Mouse (Mus musculus): ENCODE data around the gene Lpp. TPM values are rescaled to one million over a fixed set of nuclear protein-coding genes. Genes with fewer than 3 reads are reported as not detected.

The Lpp gene
- total and polyA plus RNA-seq, 3 experiments, result not detected

GRCm38 (mm10) chr16:24428742-24429141, 35.4 kb downstream of the Lpp start:
- DNase-seq (ENCODE audit: low read depth, low spot score), result no peak
- H3K79me2 ChIP-seq (ENCODE audit: control insufficient read depth, insufficient read depth, low read length, poor library complexity), result no peaks in the 10 kb centered on the region

GRCm38 (mm10) chr16:24429691-24430090, 36.4 kb downstream of the Lpp start:
- Histone ChIP-seq H3K4me1 (ENCODE audit: control insufficient read depth in 1 of 2, insufficient read depth in 2 of 2, low read length in 2 of 2) (no peaks in the 10 kb centered on the region), H3K79me2 (ENCODE audit: control insufficient read depth, insufficient read depth, low read length, poor library complexity) (no peaks in the 10 kb centered on the region)

More at GRCm38 (mm10) chr16:24428742-24429141, 35.4 kb downstream of the Lpp start:
- H3K9me3 ChIP-seq (replicated peaks; ENCODE audit: insufficient read depth, low read length), result no peaks in the 10 kb centered on the region
- no peak overlapping the region for H3K27ac ChIP-seq (ENCODE audit: control insufficient read depth, low read depth, low read length)
- no peak overlapping the region for H3K9ac ChIP-seq (ENCODE audit: control insufficient read depth, low read depth, low read length, poor library complexity, severe bottlenecking)
- TF ChIP-seq USF2 (IDR thresholded peaks at IDR 0.05; ENCODE audit: borderline replicate concordance in 1 of 2, insufficient read depth in 1 of 2, low read depth in 1 of 2, low read length in 2 of 2) (no peak), RCOR1 (IDR thresholded peaks at IDR 0.05; ENCODE audit: low read depth, low read length) (no peak), NRF1 (IDR thresholded peaks at IDR 0.05; ENCODE audit: insufficient read depth, low read depth, low read length, poor library complexity, severe bottlenecking) (no peak), TAL1 (IDR thresholded peaks at IDR 0.05; ENCODE audit: low read length) (no peak), ZC3H11A (IDR thresholded peaks at IDR 0.05; ENCODE audit: low read depth, low read length) (no peak), KAT2A (conservative IDR thresholded peaks at IDR 0.05; ENCODE audit: low read depth, low read length) (no peak), ZNF384 (IDR thresholded peaks at IDR 0.05; ENCODE audit: low read depth, low read length) (no peak), MEF2A (IDR thresholded peaks at IDR 0.05; ENCODE audit: extremely low read depth, insufficient replicate concordance, low read depth, low read length, poor library complexity, severe bottlenecking) (no peak), MAFK (IDR thresholded peaks at IDR 0.05; ENCODE audit: borderline replicate concordance, low read depth, low read length) (no peak), GATA1 (IDR thresholded peaks at IDR 0.05; ENCODE audit: low read depth, low read length) (no peak), SMC3 (IDR thresholded peaks at IDR 0.05; ENCODE audit: low read depth, low read length) (no peak), BHLHE40 (IDR thresholded peaks at IDR 0.05; ENCODE audit: borderline replicate concordance, low read depth, low read length) (no peak), RAD21 (IDR thresholded peaks at IDR 0.05; ENCODE audit: low read depth, low read length) (no peak), NELFE (IDR thresholded peaks at IDR 0.05; ENCODE audit: low read depth, low read length) (no peak)
- no peak overlapping the region for H3K4me3 ChIP-seq (ENCODE audit: control insufficient read depth in 1 of 2, insufficient read depth in 1 of 2, low read depth in 2 of 2, low read length in 2 of 2)
- no peaks in the 10 kb centered on the region; a peak in 1 of 4 replicates for H3K27me3 ChIP-seq (ENCODE audit: control insufficient read depth in 1 of 2, insufficient read depth in 2 of 2, low read length in 2 of 2)
- no peaks in the 10 kb centered on the region for H3K36me3 ChIP-seq (ENCODE audit: control insufficient read depth in 1 of 2, insufficient read depth in 2 of 2, low read length in 2 of 2)
- no peaks in the 10 kb centered on the region for H3K4me1 ChIP-seq (ENCODE audit: control insufficient read depth in 1 of 2, insufficient read depth in 2 of 2, low read length in 2 of 2)

More at GRCm38 (mm10) chr16:24429691-24430090, 36.4 kb downstream of the Lpp start:
- no peak overlapping the region for H3K4me3 ChIP-seq (ENCODE audit: control insufficient read depth in 1 of 2, insufficient read depth in 1 of 2, low read depth in 2 of 2, low read length in 2 of 2)
- no peak overlapping the region for H3K9ac ChIP-seq (ENCODE audit: control insufficient read depth, low read depth, low read length, poor library complexity, severe bottlenecking)
- H3K9me3 ChIP-seq (replicated peaks; ENCODE audit: insufficient read depth, low read length), result no peaks in the 10 kb centered on the region
- no peak overlapping the region for H3K27ac ChIP-seq (ENCODE audit: control insufficient read depth, low read depth, low read length)
- H3K36me3 ChIP-seq (ENCODE audit: control insufficient read depth in 1 of 2, insufficient read depth in 2 of 2, low read length in 2 of 2), result no peaks in the 10 kb centered on the region
- no peaks in the 10 kb centered on the region; a peak in 1 of 4 replicates for H3K27me3 ChIP-seq (ENCODE audit: control insufficient read depth in 1 of 2, insufficient read depth in 2 of 2, low read length in 2 of 2)
- DNase-seq (ENCODE audit: low read depth, low spot score), result no peak
- TF ChIP-seq EP300 (IDR thresholded peaks at IDR 0.05; ENCODE audit: low read depth in 1 of 2, low read length in 2 of 2) (no peak), GABPA (IDR thresholded peaks at IDR 0.05; ENCODE audit: low read depth, low read length) (no peak), E2F4 (IDR thresholded peaks at IDR 0.05; ENCODE audit: borderline replicate concordance, low read depth, low read length) (no peak), MYB (IDR thresholded peaks at IDR 0.05; ENCODE audit: low read depth, low read length) (no peak), POLR2A (IDR thresholded peaks at IDR 0.05; ENCODE audit: control insufficient read depth in 1 of 2, insufficient read depth in 1 of 2, low read depth in 1 of 2, low read length in 2 of 2, poor library complexity in 1 of 2) (no peak), MEF2A (IDR thresholded peaks at IDR 0.05; ENCODE audit: extremely low read depth, insufficient replicate concordance, low read depth, low read length, poor library complexity, severe bottlenecking) (no peak), MAFK (IDR thresholded peaks at IDR 0.05; ENCODE audit: borderline replicate concordance, low read depth, low read length) (no peak), KAT2A (conservative IDR thresholded peaks at IDR 0.05; ENCODE audit: low read depth, low read length) (no peak), RCOR1 (IDR thresholded peaks at IDR 0.05; ENCODE audit: low read depth, low read length) (no peak), UBTF (IDR thresholded peaks at IDR 0.05; ENCODE audit: borderline replicate concordance, insufficient read depth, low read depth, low read length) (no peak), TCF12 (IDR thresholded peaks at IDR 0.05; ENCODE audit: low read depth, low read length) (no peak), POLR2AphosphoS2 (IDR thresholded peaks at IDR 0.05; ENCODE audit: low read length) (no peak), JUND (IDR thresholded peaks at IDR 0.05; ENCODE audit: low read depth, low read length) (no peak), CHD1 (IDR thresholded peaks at IDR 0.05; ENCODE audit: low read depth, low read length) (no peak), ELF1 (IDR thresholded peaks at IDR 0.05; ENCODE audit: low read depth, low read length) (no peak)
